Mouse (Mus musculus): ENCODE measurements around the gene Myoz1. TPM values are rescaled to one million over a fixed set of nuclear protein-coding genes. Genes with fewer than 3 reads are reported as not detected.

Myoz1 gene
- polyA plus RNA-seq, 1 experiment from 2014 or later, result 0.31 TPM

DNA sequence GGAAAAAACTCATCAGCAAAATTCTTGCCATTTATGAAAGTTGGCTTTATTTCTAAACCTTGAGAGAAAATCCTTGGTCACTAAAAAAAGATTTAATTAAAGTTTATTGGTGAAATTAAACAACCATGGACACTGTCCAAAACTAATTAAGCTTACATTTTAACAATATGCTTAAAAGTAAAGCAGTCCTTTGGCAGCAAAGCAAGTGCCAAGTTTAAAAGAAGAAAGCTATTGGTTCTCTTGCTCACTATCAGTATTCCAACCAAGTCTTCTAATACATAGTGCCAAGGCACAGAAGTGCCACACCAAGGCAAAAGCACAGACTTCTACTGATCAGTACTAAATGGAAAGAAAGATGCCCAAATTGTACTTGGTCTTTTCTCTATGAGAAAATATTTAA, 37.2 kb downstream of the Myoz1 start:
- H3K36me3 ChIP-seq (ENCODE audit: control insufficient read depth, insufficient read depth, low read length), result no peaks in the 10 kb centered on the region
- ATAC-seq (ENCODE audit: low read depth), result no peak
- H3K27me3 ChIP-seq (ENCODE audit: control insufficient read depth, insufficient read depth, low read length), result no peaks in the 10 kb centered on the region
- no peaks in the 10 kb centered on the region for H3K4me1 ChIP-seq (ENCODE audit: control insufficient read depth, insufficient read depth, low read length)
- H3K27ac ChIP-seq (ENCODE audit: low read depth, low read length), result no peak overlapping the region
- no peak overlapping the region for H3K4me2 ChIP-seq (ENCODE audit: low read depth, low read length)
- H3K4me3 ChIP-seq (ENCODE audit: low read depth, low read length), result no peak overlapping the region
- no peaks in the 10 kb centered on the region for H3K9me3 ChIP-seq (ENCODE audit: control insufficient read depth, low read length)
- H3K9ac ChIP-seq (replicated peaks; ENCODE audit: low read depth, low read length), result no peak overlapping the region

DNA sequence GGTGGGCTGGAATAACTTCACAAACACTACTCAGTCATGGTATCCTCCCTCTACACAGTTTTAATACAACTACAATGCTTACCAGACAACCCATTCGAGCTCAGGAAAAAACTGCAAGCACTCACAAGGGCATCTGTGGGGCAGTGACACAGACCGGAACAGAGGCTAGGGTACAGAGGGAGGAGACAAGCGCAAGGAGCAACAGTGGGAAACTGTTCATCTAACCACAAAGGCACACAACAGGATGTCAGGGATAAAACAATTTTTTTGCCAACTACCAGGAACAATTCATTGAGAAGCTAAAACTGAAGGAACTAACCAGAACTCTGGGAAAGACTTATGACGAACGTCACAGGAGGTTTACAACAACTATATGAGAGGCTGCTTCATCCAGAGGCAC, 38.1 kb downstream of the Myoz1 start:
- ATAC-seq (ENCODE audit: low read depth), result no peak
- Histone ChIP-seq H3K4me1 (ENCODE audit: control insufficient read depth, insufficient read depth, low read length) (no peaks in the 10 kb centered on the region), H3K4me2 (ENCODE audit: low read depth, low read length) (no peak overlapping the region), H3K27ac (ENCODE audit: low read depth, low read length) (no peak overlapping the region), H3K4me3 (ENCODE audit: low read depth, low read length) (no peak overlapping the region), H3K9ac (replicated peaks; ENCODE audit: low read depth, low read length) (no peak overlapping the region), H3K27me3 (ENCODE audit: control insufficient read depth, insufficient read depth, low read length) (no peaks in the 10 kb centered on the region), H3K9me3 (ENCODE audit: control insufficient read depth, low read length) (no peaks in the 10 kb centered on the region), H3K36me3 (ENCODE audit: control insufficient read depth, insufficient read depth, low read length) (no peaks in the 10 kb centered on the region)
- WGBS, result 68% methylated on average over 5 of the region's 5 CpGs

DNA sequence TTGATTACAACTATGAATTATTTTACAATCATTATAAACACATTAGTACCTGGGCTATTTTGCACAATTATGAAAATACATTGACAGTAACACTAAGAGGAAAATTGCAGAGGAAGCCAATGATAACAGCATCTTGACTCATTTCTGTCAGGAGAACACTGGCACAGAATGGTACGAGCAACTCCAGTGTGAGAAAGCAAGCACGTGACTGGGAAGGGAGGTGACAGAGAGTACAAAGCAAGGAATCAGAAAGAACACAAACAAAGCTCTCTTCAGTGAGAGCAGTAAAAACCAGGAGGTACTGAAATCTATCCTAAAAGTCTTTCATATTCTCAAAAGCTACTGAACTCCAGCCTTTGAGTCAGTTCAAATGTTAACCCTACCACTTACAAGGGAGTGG, 39.9 kb downstream of the Myoz1 start:
- no peaks in the 10 kb centered on the region for H3K27me3 ChIP-seq (ENCODE audit: control insufficient read depth, insufficient read depth, low read length)
- no peaks in the 10 kb centered on the region for H3K36me3 ChIP-seq (ENCODE audit: control insufficient read depth, insufficient read depth, low read length)
- no peaks in the 10 kb centered on the region for H3K4me1 ChIP-seq (ENCODE audit: control insufficient read depth, insufficient read depth, low read length)
- H3K4me3 ChIP-seq (ENCODE audit: low read depth, low read length), result no peak overlapping the region
- H3K9ac ChIP-seq (replicated peaks; ENCODE audit: low read depth, low read length), result no peak overlapping the region
- no peak overlapping the region for H3K27ac ChIP-seq (ENCODE audit: low read depth, low read length)
- WGBS, result 14% methylated on average over 2 of the region's 2 CpGs
- H3K9me3 ChIP-seq (ENCODE audit: control insufficient read depth, low read length), result no peaks in the 10 kb centered on the region
- no peak overlapping the region for H3K4me2 ChIP-seq (ENCODE audit: low read depth, low read length)
- ATAC-seq (ENCODE audit: low read depth), result no peak

DNA sequence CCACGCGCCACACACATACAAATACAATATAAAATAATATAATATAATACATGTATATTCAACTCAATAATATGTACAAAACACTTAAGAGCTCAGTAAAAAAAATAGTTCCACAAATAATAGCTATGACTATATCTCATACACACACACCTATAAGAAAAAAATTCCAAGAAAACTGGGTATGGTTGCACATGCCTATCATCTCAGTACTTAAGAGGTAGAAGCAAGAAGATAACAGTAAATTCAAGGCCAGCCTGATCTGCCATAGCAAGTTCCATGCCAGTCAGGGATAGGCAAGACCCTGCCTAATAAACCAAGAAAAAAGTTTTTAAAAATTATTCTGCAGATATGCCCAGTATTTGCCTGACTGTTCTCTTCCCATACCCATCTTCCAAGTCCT, 41.3 kb downstream of the Myoz1 start:
- WGBS, result 100% methylated on average over 2 of the region's 2 CpGs

DNA sequence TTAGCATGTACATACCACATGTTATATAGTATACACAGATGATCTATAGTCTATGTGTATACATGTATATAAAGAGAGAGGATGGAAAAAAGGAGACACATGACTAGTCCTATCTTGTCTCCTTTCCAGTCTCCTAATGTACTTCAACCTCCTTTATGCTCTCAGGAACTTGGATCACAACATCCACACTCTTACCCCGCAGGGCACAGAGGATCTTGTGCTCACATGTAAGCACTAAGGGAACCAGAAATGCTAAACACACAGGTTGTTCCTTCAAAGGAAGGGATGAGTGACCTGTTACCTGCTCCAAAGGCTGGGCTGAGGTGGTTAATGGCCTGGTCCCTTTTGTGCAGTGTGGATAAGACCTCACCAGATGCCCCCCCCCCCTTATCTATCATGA, 43.5 kb downstream of the Myoz1 start:
- WGBS, result 97% methylated on average over 1 of the region's 1 CpGs
- H3K4me2 ChIP-seq (ENCODE audit: low read depth, low read length), result no peak overlapping the region
- no peaks in the 10 kb centered on the region for H3K36me3 ChIP-seq (ENCODE audit: control insufficient read depth, insufficient read depth, low read length)
- H3K9ac ChIP-seq (replicated peaks; ENCODE audit: low read depth, low read length), result no peak overlapping the region
- no peaks in the 10 kb centered on the region for H3K4me1 ChIP-seq (ENCODE audit: control insufficient read depth, insufficient read depth, low read length)
- no peak overlapping the region for H3K4me3 ChIP-seq (ENCODE audit: low read depth, low read length)
- no peak overlapping the region for H3K27ac ChIP-seq (ENCODE audit: low read depth, low read length)
- ATAC-seq (ENCODE audit: low read depth), result no peak
- no peaks in the 10 kb centered on the region for H3K9me3 ChIP-seq (ENCODE audit: control insufficient read depth, low read length)
- H3K27me3 ChIP-seq (ENCODE audit: control insufficient read depth, insufficient read depth, low read length), result no peaks in the 10 kb centered on the region

More for the DNA sequence above, 41.3 kb downstream of the Myoz1 start:
- Histone ChIP-seq H3K27ac (ENCODE audit: low read depth, low read length) (no peak overlapping the region), H3K4me2 (ENCODE audit: low read depth, low read length) (no peak overlapping the region), H3K36me3 (ENCODE audit: control insufficient read depth, insufficient read depth, low read length) (no peaks in the 10 kb centered on the region), H3K9me3 (ENCODE audit: control insufficient read depth, low read length) (no peaks in the 10 kb centered on the region), H3K4me3 (ENCODE audit: low read depth, low read length) (no peak overlapping the region), H3K4me1 (ENCODE audit: control insufficient read depth, insufficient read depth, low read length) (no peaks in the 10 kb centered on the region), H3K9ac (replicated peaks; ENCODE audit: low read depth, low read length) (no peak overlapping the region), H3K27me3 (ENCODE audit: control insufficient read depth, insufficient read depth, low read length) (no peaks in the 10 kb centered on the region)
- no peak for ATAC-seq (ENCODE audit: low read depth)

DNA sequence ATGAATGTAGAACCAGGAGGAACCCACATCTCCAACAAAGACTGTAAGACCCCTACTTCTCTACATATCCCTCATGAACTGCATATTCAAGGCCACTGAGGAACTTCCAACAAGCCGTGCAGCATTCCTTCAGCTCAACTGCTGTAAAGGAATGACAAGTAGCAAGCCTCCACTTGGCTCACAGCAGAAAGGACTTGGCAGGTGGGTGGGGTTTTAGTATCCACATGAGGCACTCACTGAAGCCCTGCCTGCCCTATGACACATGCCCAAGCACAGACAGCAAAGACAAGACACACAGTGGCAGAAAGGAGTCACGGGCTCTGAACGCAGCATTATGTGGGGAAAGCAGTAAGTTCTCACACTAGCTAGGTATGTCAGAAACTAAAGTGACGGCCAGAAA, 46.2 kb downstream of the Myoz1 start:
- no peak overlapping the region for H3K27ac ChIP-seq (ENCODE audit: low read depth, low read length)
- H3K4me3 ChIP-seq (ENCODE audit: low read depth, low read length), result no peak overlapping the region
- no peaks in the 10 kb centered on the region for H3K4me1 ChIP-seq (ENCODE audit: control insufficient read depth, insufficient read depth, low read length)
- no peak for ATAC-seq (ENCODE audit: low read depth)
- 87% methylated on average over 4 of the region's 4 CpGs for WGBS
- H3K9ac ChIP-seq (replicated peaks; ENCODE audit: low read depth, low read length), result no peak overlapping the region
- H3K9me3 ChIP-seq (ENCODE audit: control insufficient read depth, low read length), result no peaks in the 10 kb centered on the region
- H3K36me3 ChIP-seq (ENCODE audit: control insufficient read depth, insufficient read depth, low read length), result no peaks in the 10 kb centered on the region
- no peak overlapping the region for H3K4me2 ChIP-seq (ENCODE audit: low read depth, low read length)
- no peaks in the 10 kb centered on the region for H3K27me3 ChIP-seq (ENCODE audit: control insufficient read depth, insufficient read depth, low read length)

DNA sequence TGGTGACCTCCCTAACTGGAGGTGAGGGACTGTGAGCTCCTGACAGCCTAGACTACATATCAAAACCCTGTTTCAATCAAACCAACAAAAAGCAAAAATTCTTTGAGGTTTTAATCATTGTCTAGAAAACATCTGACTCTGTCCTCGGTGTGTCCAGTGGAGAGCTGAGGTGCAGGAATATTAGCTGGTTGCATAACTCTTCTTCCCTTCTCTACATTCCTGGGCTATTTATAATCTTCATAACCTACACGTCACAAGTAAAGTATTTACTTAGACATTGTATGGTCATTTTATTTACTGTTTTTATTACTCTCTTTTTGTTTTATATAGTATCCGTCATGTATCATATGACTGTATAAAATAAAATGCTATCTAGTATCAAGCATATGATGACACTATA, 46.8 kb downstream of the Myoz1 start:
- Histone ChIP-seq H3K36me3 (ENCODE audit: control insufficient read depth, insufficient read depth, low read length) (no peaks in the 10 kb centered on the region), H3K27ac (ENCODE audit: low read depth, low read length) (no peak overlapping the region), H3K4me2 (ENCODE audit: low read depth, low read length) (no peak overlapping the region), H3K27me3 (ENCODE audit: control insufficient read depth, insufficient read depth, low read length) (no peaks in the 10 kb centered on the region), H3K4me1 (ENCODE audit: control insufficient read depth, insufficient read depth, low read length) (no peaks in the 10 kb centered on the region), H3K4me3 (ENCODE audit: low read depth, low read length) (no peak overlapping the region), H3K9me3 (ENCODE audit: control insufficient read depth, low read length) (no peaks in the 10 kb centered on the region), H3K9ac (replicated peaks; ENCODE audit: low read depth, low read length) (no peak overlapping the region)
- ATAC-seq (ENCODE audit: low read depth), result no peak
- 92% methylated on average over 3 of the region's 3 CpGs for WGBS

DNA sequence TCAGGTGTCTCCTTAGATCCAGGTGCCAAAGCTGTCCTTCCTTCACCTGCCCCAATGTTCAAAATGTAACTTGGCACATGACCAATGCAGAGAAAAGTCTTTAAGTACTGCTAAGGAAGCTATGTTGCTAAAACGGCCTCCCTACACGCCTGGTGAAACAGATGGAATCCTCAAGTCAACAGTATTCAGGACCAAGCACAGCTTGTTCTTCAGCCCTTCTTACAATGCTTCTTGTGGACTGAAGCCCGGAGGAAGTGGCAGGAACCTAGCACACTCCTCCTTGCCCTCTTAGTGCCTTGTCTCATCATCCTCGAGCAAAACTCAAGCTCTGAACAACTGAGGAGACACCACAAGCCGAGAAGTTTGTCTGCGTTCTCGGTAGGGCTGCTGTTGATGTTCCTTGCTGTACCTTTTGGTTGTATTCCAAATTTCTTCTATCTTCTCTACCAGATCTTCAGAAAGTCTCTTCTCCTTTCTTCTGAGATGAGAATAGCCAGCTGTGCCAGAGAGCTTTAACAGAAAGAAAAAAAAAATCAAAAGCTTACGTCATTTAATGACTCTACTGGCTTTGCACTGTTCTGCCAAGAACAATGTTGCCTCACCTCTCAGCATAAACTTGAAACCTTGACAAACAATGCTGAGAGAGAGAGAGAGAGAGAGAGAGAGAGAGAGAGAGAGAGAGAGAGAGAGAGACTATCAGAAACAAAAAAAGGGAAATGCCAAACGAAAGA, 48.8 kb downstream of the Myoz1 start:
- Histone ChIP-seq H3K36me3 (ENCODE audit: control insufficient read depth, insufficient read depth, low read length) (no peaks in the 10 kb centered on the region), H3K27ac (ENCODE audit: low read depth, low read length) (no peak overlapping the region), H3K4me3 (ENCODE audit: low read depth, low read length) (no peak overlapping the region), H3K4me2 (ENCODE audit: low read depth, low read length) (no peak overlapping the region), H3K4me1 (ENCODE audit: control insufficient read depth, insufficient read depth, low read length) (no peaks in the 10 kb centered on the region), H3K27me3 (ENCODE audit: control insufficient read depth, insufficient read depth, low read length) (no peaks in the 10 kb centered on the region), H3K9ac (replicated peaks; ENCODE audit: low read depth, low read length) (no peak overlapping the region), H3K9me3 (ENCODE audit: control insufficient read depth, low read length) (no peaks in the 10 kb centered on the region)
- 88% methylated on average over 9 of the region's 9 CpGs for WGBS
- ATAC-seq (ENCODE audit: low read depth), result no peak

DNA sequence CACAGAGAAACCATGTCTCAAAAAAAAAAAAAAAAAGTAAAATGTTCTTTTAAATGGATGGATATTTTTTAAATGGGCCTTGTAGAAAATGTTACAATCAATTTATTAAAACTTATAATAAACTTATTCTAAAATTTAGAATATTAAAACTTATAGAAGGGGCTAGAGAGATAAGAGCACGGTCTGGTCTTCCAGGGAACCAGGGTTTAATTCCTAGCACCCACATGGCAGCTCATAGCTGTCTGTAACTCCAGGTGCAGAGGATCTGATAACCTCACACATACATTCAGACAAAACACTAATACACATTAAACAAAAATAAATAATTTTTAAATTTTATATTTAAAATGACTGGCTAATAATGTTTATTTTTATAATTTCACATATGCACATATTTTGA, 55.1 kb downstream of the Myoz1 start:
- ATAC-seq (ENCODE audit: low read depth), result no peak
- H3K9me3 ChIP-seq (ENCODE audit: control insufficient read depth, low read length), result no peaks in the 10 kb centered on the region
- H3K27me3 ChIP-seq (ENCODE audit: control insufficient read depth, insufficient read depth, low read length), result no peaks in the 10 kb centered on the region
- no peak overlapping the region for H3K27ac ChIP-seq (ENCODE audit: low read depth, low read length)
- no peak overlapping the region for H3K4me2 ChIP-seq (ENCODE audit: low read depth, low read length)
- no peaks in the 10 kb centered on the region for H3K36me3 ChIP-seq (ENCODE audit: control insufficient read depth, insufficient read depth, low read length)
- H3K4me1 ChIP-seq (ENCODE audit: control insufficient read depth, insufficient read depth, low read length), result no peaks in the 10 kb centered on the region
- no peak overlapping the region for H3K4me3 ChIP-seq (ENCODE audit: low read depth, low read length)
- 100% methylated on average over 1 of the region's 1 CpGs for WGBS
- no peak overlapping the region for H3K9ac ChIP-seq (replicated peaks; ENCODE audit: low read depth, low read length)
